Mouse (Mus musculus): ENCODE data around the gene Ern1. TPM values are rescaled to one million over a fixed set of nuclear protein-coding genes. Genes with fewer than 3 reads are reported as not detected.

Ern1 gene
- polyA plus RNA-seq, 1 experiment from 2014 or later = 2.9 TPM

DNA sequence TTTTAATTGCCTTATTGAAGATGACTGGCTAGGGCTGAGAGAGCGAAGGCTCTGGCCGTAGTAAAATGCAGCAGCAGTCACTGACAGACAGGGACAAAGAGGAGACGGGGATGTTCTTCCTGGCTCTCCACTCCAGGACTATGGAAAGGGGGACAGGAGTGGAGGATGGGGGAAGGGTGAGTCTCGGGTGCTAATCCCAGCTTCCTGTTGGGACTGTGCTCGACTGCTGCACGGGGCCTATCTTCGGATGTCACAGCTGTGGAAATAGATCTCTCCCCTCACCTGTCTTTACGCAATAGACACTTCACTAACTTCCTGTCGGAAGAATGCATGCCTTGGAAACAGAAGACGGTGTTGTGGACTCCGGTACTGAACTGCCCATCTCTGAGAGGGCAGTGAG is 113.7 kb downstream of the Ern1 start:
- Histone ChIP-seq H3K9ac (ENCODE audit: low read length) (no peak overlapping the region), H3K4me2 (ENCODE audit: low read length) (no peak overlapping the region), H3K27me3 (replicated peaks; ENCODE audit: control insufficient read depth, insufficient read depth, low read length) (no peaks in the 10 kb centered on the region), H3K4me1 (ENCODE audit: control insufficient read depth, insufficient read depth, low read length) (no peaks in the 10 kb centered on the region), H3K36me3 (ENCODE audit: control insufficient read depth, insufficient read depth, low read length) (no peaks in the 10 kb centered on the region), H3K9me3 (replicated peaks; ENCODE audit: control insufficient read depth, low read length) (no peaks in the 10 kb centered on the region), H3K27ac (ENCODE audit: low read depth, low read length) (no peak overlapping the region), H3K4me3 (ENCODE audit: low read depth, low read length) (no peak overlapping the region)
- 70% methylated on average over 11 of the region's 11 CpGs for WGBS
- no peak for DNase-seq (ENCODE audit: low spot score)
- ATAC-seq = no peak

- ATAC-seq (0 out of 2 replicates have a peak, but pooled peaks have one; percentile 23), DNase-seq (ENCODE audit: low spot score) (peak; percentile 76)
- 11% methylated on average over 3 of the region's 3 CpGs for WGBS
- H3K9me3 ChIP-seq (replicated peaks; ENCODE audit: control insufficient read depth, low read length) = no peaks in the 10 kb centered on the region
- H3K27me3 ChIP-seq (replicated peaks; ENCODE audit: control insufficient read depth, insufficient read depth, low read length) = no peaks in the 10 kb centered on the region
- no peak overlapping the region for H3K4me2 ChIP-seq (ENCODE audit: low read length)
- no peak overlapping the region for H3K9ac ChIP-seq (ENCODE audit: low read length)
- H3K4me1 ChIP-seq (ENCODE audit: control insufficient read depth, insufficient read depth, low read length) = peaks cover 3% of the 10 kb centered on the region; the same call in 1 of the 2 replicates
- H3K36me3 ChIP-seq (ENCODE audit: control insufficient read depth, insufficient read depth, low read length) = no peaks in the 10 kb centered on the region
- H3K27ac ChIP-seq (ENCODE audit: low read depth, low read length) = no peak overlapping the region
- no peak overlapping the region for H3K4me3 ChIP-seq (ENCODE audit: low read depth, low read length)
Observed at GRCm38 (mm10) chr11:106366316-106366715, 121.3 kb downstream of the Ern1 start.

DNA sequence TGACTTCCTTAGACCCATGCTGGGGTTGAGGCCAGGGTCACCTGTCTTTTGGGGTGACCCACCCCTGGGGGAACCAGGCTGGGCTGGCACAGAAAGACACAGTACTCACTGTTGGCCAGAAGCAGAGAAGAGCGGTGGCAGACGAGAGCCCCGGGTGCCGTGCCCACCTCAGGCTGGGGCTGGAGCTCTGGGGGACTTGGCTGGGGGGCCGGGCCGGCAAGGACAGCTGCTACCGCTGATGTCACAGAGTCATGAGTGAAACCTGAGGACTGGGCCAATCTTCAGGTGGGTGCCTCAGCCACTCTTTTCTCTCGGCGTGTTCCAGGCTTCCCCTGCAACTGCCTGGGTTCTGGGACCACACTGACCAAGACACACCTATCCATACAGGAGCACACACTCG is 122.3 kb downstream of the Ern1 start, which contains the start of gene Prr29:
Prr29 (plus strand) TSS at position 107 of the 400 bp plus-strand sequence.
- H3K27me3 ChIP-seq (replicated peaks; ENCODE audit: control insufficient read depth, insufficient read depth, low read length) = no peaks in the 10 kb centered on the region
- H3K4me3 ChIP-seq (ENCODE audit: low read depth, low read length) = no peak within 1 kb of the TSS
- ATAC-seq (no peak), DNase-seq (ENCODE audit: low spot score) (no peak)
- 53% methylated on average over 10 of the region's 10 CpGs for WGBS
- H3K9me3 ChIP-seq (replicated peaks; ENCODE audit: control insufficient read depth, low read length) = no peaks in the 10 kb centered on the region
- no peaks in the 10 kb centered on the region for H3K36me3 ChIP-seq (ENCODE audit: control insufficient read depth, insufficient read depth, low read length)
- H3K4me2 ChIP-seq (ENCODE audit: low read length) = no peak within 1 kb of the TSS
- H3K27ac ChIP-seq (ENCODE audit: low read depth, low read length) = no peak within 1 kb of the TSS
- peaks cover 3% of the 10 kb centered on the region; the same call in 1 of the 2 replicates for H3K4me1 ChIP-seq (ENCODE audit: control insufficient read depth, insufficient read depth, low read length)
- H3K9ac ChIP-seq (ENCODE audit: low read length) = no peak within 1 kb of the TSS

DNA sequence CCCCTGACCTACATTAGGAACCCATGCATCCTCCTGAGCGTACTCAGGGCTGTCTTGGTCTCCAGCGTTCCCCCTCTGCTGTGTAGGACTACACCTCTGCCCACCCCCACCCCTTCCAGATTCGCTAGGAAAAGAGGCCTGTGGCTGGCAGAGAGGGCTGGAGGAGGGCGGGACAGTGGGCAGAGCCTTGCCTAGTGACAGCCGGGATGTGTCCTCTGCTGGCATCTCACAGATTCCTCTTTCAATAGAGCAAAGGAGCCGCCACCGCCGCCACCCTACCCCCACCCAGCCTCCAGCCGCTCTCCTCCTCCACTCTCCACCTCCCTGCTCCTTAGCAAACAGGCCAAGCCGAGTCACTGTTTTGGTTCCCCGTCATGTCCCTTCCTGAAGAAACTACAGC is 122.9 kb downstream of the Ern1 start:
- Histone ChIP-seq H3K9ac (ENCODE audit: low read length) (no peak overlapping the region), H3K36me3 (ENCODE audit: control insufficient read depth, insufficient read depth, low read length) (no peaks in the 10 kb centered on the region), H3K4me2 (ENCODE audit: low read length) (no peak overlapping the region), H3K4me1 (ENCODE audit: control insufficient read depth, insufficient read depth, low read length) (peaks cover 3% of the 10 kb centered on the region; the same call in 1 of the 2 replicates), H3K9me3 (replicated peaks; ENCODE audit: control insufficient read depth, low read length) (no peaks in the 10 kb centered on the region), H3K4me3 (ENCODE audit: low read depth, low read length) (no peak overlapping the region), H3K27me3 (replicated peaks; ENCODE audit: control insufficient read depth, insufficient read depth, low read length) (no peaks in the 10 kb centered on the region), H3K27ac (ENCODE audit: low read depth, low read length) (no peak overlapping the region)
- ATAC-seq = no peak
- WGBS = 8% methylated on average over 11 of the region's 11 CpGs
- peak; percentile 8 for DNase-seq (ENCODE audit: low spot score)

- no peak for ATAC-seq
- DNase-seq (ENCODE audit: low spot score) = peak; percentile 22
- Histone ChIP-seq H3K9ac (ENCODE audit: low read length) (no peak overlapping the region), H3K36me3 (ENCODE audit: control insufficient read depth, insufficient read depth, low read length) (no peaks in the 10 kb centered on the region), H3K4me3 (ENCODE audit: low read depth, low read length) (no peak overlapping the region), H3K4me2 (ENCODE audit: low read length) (no peak overlapping the region), H3K9me3 (replicated peaks; ENCODE audit: control insufficient read depth, low read length) (no peaks in the 10 kb centered on the region), H3K4me1 (ENCODE audit: control insufficient read depth, insufficient read depth, low read length) (no peaks in the 10 kb centered on the region), H3K27ac (ENCODE audit: low read depth, low read length) (no peak overlapping the region), H3K27me3 (replicated peaks; ENCODE audit: control insufficient read depth, insufficient read depth, low read length) (no peaks in the 10 kb centered on the region)
- WGBS = 21% methylated on average over 5 of the region's 5 CpGs
Observed at GRCm38 (mm10) chr11:106359350-106359749, 128.3 kb downstream of the Ern1 start.

DNA sequence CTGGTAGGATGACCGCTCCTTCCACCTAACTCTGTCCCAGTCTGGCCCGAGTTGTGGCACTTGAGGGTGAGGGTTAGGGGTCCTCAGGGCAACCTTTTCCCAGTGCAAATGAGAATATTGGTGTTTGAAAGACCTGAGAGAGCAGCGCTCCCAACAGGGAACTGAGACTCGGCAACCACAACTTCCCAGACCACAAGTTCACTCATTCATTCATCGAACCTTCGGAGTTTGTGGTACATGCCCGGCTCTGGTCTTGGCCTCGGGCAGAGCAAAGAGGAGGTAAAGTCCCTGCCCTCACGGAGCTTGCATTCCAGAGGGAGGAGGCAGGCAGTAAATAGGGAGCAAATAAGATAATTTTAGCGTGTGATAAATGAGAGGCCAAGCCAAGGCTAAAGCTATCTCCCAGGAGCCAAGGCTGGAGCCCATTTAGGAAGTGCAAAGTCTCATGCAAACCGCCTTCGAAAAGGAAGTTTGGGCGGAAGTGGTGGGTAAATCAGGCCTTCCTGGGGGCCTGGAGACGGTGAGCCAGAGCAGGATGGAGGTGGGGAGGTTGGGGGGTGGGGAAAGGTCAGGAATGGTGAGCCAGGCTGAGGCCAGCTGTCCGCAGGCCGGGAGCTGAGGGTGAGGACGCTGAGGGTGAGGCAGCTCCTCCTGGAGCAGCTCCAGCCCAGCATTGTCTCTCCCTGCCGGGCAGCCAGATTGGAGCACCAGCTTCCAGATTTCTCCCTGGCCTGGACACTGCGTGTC is 132.1 kb downstream of the Ern1 start:
- Histone ChIP-seq H3K27ac (ENCODE audit: low read depth, low read length) (no peak overlapping the region), H3K27me3 (replicated peaks; ENCODE audit: control insufficient read depth, insufficient read depth, low read length) (no peaks in the 10 kb centered on the region), H3K4me3 (ENCODE audit: low read depth, low read length) (no peak overlapping the region), H3K4me2 (ENCODE audit: low read length) (no peak overlapping the region), H3K4me1 (ENCODE audit: control insufficient read depth, insufficient read depth, low read length) (no peaks in the 10 kb centered on the region), H3K9ac (ENCODE audit: low read length) (no peak overlapping the region), H3K9me3 (replicated peaks; ENCODE audit: control insufficient read depth, low read length) (no peaks in the 10 kb centered on the region), H3K36me3 (ENCODE audit: control insufficient read depth, insufficient read depth, low read length) (no peaks in the 10 kb centered on the region)
- 79% methylated on average over 19 of the region's 19 CpGs for WGBS
- no peak for ATAC-seq
- no peak for DNase-seq (ENCODE audit: low spot score)

- no peaks in the 10 kb centered on the region for H3K36me3 ChIP-seq (ENCODE audit: control insufficient read depth, insufficient read depth, low read length)
- DNase-seq (ENCODE audit: low spot score) (no peak), ATAC-seq (no peak)
- no peaks in the 10 kb centered on the region for H3K4me1 ChIP-seq (ENCODE audit: control insufficient read depth, insufficient read depth, low read length)
- H3K27ac ChIP-seq (ENCODE audit: low read depth, low read length) = no peak overlapping the region
- WGBS = 54% methylated on average over 1 of the region's 1 CpGs
- no peaks in the 10 kb centered on the region for H3K9me3 ChIP-seq (replicated peaks; ENCODE audit: control insufficient read depth, low read length)
- no peak overlapping the region for H3K4me2 ChIP-seq (ENCODE audit: low read length)
- no peak overlapping the region for H3K4me3 ChIP-seq (ENCODE audit: low read depth, low read length)
- no peaks in the 10 kb centered on the region for H3K27me3 ChIP-seq (replicated peaks; ENCODE audit: control insufficient read depth, insufficient read depth, low read length)
- H3K9ac ChIP-seq (ENCODE audit: low read length) = no peak overlapping the region
Observed at GRCm38 (mm10) chr11:106354181-106354580, 133.5 kb downstream of the Ern1 start.

DNA sequence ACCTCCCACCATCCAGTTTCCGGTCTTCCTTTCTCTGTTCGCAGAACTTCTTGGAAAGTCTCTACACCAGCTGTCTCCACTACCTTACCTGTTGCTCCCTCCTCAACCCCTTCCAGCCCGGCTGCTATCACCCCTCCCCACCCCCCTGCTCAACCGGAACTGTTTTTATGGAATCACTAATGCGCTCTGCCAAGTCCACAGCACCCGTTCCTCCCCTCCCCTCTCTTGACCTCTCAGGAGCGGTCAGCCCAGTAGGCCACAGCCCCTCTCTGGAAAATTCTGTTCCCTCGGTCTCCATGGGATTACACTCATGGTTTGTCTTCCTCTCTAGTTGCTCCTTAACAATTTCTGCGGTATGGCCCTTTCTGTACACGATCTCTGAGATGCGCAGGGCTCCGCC is 134.5 kb downstream of the Ern1 start, which contains the start of gene Scn4a:
Scn4a (minus strand) TSS at position 101 of the 400 bp plus-strand sequence.
- Histone ChIP-seq H3K4me3 (ENCODE audit: low read depth, low read length) (no peak within 1 kb of the TSS), H3K4me2 (ENCODE audit: low read length) (no peak within 1 kb of the TSS), H3K9me3 (replicated peaks; ENCODE audit: control insufficient read depth, low read length) (no peaks in the 10 kb centered on the region), H3K36me3 (ENCODE audit: control insufficient read depth, insufficient read depth, low read length) (no peaks in the 10 kb centered on the region), H3K4me1 (ENCODE audit: control insufficient read depth, insufficient read depth, low read length) (no peaks in the 10 kb centered on the region), H3K27me3 (replicated peaks; ENCODE audit: control insufficient read depth, insufficient read depth, low read length) (no peaks in the 10 kb centered on the region), H3K9ac (ENCODE audit: low read length) (no peak within 1 kb of the TSS), H3K27ac (ENCODE audit: low read depth, low read length) (no peak within 1 kb of the TSS)
- DNase-seq (ENCODE audit: low spot score) = no peak
- no peak for ATAC-seq
- 89% methylated on average over 12 of the region's 12 CpGs for WGBS

DNA sequence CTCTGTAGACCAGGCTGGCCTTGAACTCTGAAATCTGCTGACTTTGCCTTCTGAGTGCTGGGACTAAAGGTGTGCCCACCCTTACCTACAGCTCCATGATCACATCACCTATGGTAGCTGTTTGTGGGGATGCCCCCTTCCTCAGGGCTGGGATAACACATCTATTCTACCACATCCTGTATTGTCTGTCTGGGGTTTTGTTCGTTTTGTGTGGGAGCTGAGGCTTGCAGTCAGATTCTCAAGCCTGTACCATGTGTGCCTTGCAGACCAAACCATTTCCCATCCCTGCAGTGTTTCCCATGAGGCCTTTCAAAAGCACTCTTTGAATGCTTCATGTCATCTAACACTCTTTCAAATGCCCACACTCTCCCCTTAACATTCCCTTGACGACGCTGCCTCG is 135.7 kb downstream of the Ern1 start:
- H3K36me3 ChIP-seq (ENCODE audit: control insufficient read depth, insufficient read depth, low read length) = no peaks in the 10 kb centered on the region
- ATAC-seq (no peak), DNase-seq (ENCODE audit: low spot score) (no peak)
- H3K4me1 ChIP-seq (ENCODE audit: control insufficient read depth, insufficient read depth, low read length) = no peaks in the 10 kb centered on the region
- H3K27ac ChIP-seq (ENCODE audit: low read depth, low read length) = no peak overlapping the region
- no peaks in the 10 kb centered on the region for H3K9me3 ChIP-seq (replicated peaks; ENCODE audit: control insufficient read depth, low read length)
- WGBS = 80% methylated on average over 4 of the region's 4 CpGs
- H3K4me3 ChIP-seq (ENCODE audit: low read depth, low read length) = no peak overlapping the region
- H3K27me3 ChIP-seq (replicated peaks; ENCODE audit: control insufficient read depth, insufficient read depth, low read length) = no peaks in the 10 kb centered on the region
- no peak overlapping the region for H3K4me2 ChIP-seq (ENCODE audit: low read length)
- H3K9ac ChIP-seq (ENCODE audit: low read length) = no peak overlapping the region

Data from forebrain, embryonic 14.5 days (tissue).